Mouse (Mus musculus) midbrain, postnatal 0 days (tissue): ENCODE results near the gene Ahcyl1. TPM values are rescaled to one million over a fixed set of nuclear protein-coding genes. Genes with fewer than 3 reads are reported as not detected.
"Not testable (repeated sequence)": the region's sequence is repeated elsewhere in the genome, so short reads cannot be mapped to it uniquely, and the experiment has no call there.

Source experiments
- ATAC-seq: fragments of 200-750 bp; cut with Nextera tagmentation; 2 replicates; pipeline ENCODE4 v1.8.0; 2017; ENCODE audit warnings: moderate number of reproducible peaks, mild to moderate bottlenecking, moderate TSS enrichment, moderate library complexity; ENCODE audit not compliant: low FRiP score
- DNase-seq: peaks from one replicate; pipeline ENCODE4 v3.0.0-alpha.2; 2015; ENCODE audit warnings: low spot score
- H3K27ac ChIP-seq: fragments of 300-500 bp; sonication (generic); 2 replicates; pipeline ENCODE4 v1.5.1; 2014; ENCODE audit warnings: low read depth, mild to moderate bottlenecking, low read length, mixed read lengths
- H3K27me3 ChIP-seq: fragments of 300-500 bp; sonication (generic); 2 replicates; pipeline ENCODE4 v1.6.1; 2014; ENCODE audit warnings: low read length, control low read depth, mixed read lengths; ENCODE audit not compliant: insufficient read depth
- H3K36me3 ChIP-seq: fragments of 300-500 bp; sonication (generic); 2 replicates; pipeline ENCODE4 v1.6.1; 2014; ENCODE audit warnings: low read length, control low read depth, mixed read lengths; ENCODE audit not compliant: insufficient read depth
- H3K4me1 ChIP-seq: fragments of 300-500 bp; sonication (generic); 2 replicates; pipeline ENCODE4 v1.6.1; 2014; ENCODE audit warnings: mild to moderate bottlenecking, control low read depth, antibody characterized with exemption, low read length, mixed read lengths; ENCODE audit not compliant: insufficient read depth
- H3K4me2 ChIP-seq: fragments of 300-500 bp; sonication (generic); 2 replicates; pipeline ENCODE4 v1.6.1; 2014; ENCODE audit warnings: low read depth, mild to moderate bottlenecking, low read length, mixed read lengths; ENCODE audit not compliant: poor library complexity, severe bottlenecking
- H3K4me3 ChIP-seq: fragments of 300-500 bp; sonication (generic); 2 replicates; pipeline ENCODE4 v1.5.1; 2014; ENCODE audit warnings: low read depth, mild to moderate bottlenecking, low read length, moderate library complexity
- H3K9ac ChIP-seq: fragments of 300-500 bp; sonication (generic); replicated peaks from 2 replicates; pipeline ENCODE4 v1.6.1; 2014; ENCODE audit warnings: mild to moderate bottlenecking, low read length, moderate library complexity, mixed read lengths; ENCODE audit not compliant: poor library complexity, severe bottlenecking
- H3K9me3 ChIP-seq: fragments of 300-500 bp; sonication (generic); 2 replicates; pipeline ENCODE4 v1.6.1; 2016; ENCODE audit warnings: low read length, control low read depth
- CTCF ChIP-seq: IDR thresholded peaks from 2 replicates; pipeline ENCODE4 v1.5.1; 2016; ENCODE audit warnings: antibody characterized with exemption, mild to moderate bottlenecking
- WGBS: fragments of 180-500 bp; shearing (Covaris S2); extraction: QIAGEN DNeasy Blood & Tissue Kit; methylation state at CpG from one replicate; pipeline ENCODE4 v1.1.7; 2014; 5-methylcytosine and 5-hydroxymethylcytosine counted together
- polyA plus RNA-seq: library from polyadenylated mRNA; unstranded; fragments of >200 nt; fragmentation: Nextera tagmentation; extraction: Ambion mirVana; gene quantifications from 2 replicates; pipeline ENCODE4 v1.2.1, GENCODE M21; 2015
- total RNA-seq: library from RNA; depleted of rRNA; stranded (reverse); fragments of >200 nt; gene quantifications from 2 replicates; pipeline ENCODE4 v1.2.3, GENCODE M21; 2014

The Ahcyl1 gene
- total and polyA plus RNA-seq, 2 experiments from 2014 or later, result 65.9 to 111 TPM

GRCm38 (mm10) chr3:107656151-107656550 is 40.2 kb downstream of the Ahcyl1 start:
- peaks cover 7% of the 10 kb centered on the region; the same call in 1 of the 2 replicates for H3K36me3 ChIP-seq
- TF ChIP-seq CTCF, result no peak
- H3K4me2 ChIP-seq, result no peak overlapping the region
- no peak overlapping the region for H3K27ac ChIP-seq
- no peaks in the 10 kb centered on the region for H3K27me3 ChIP-seq
- ATAC-seq (no peak), DNase-seq (no peak)
- no peaks in the 10 kb centered on the region for H3K4me1 ChIP-seq
- H3K9ac ChIP-seq, result no peak overlapping the region
- WGBS, result 90% methylated on average over 2 of the region's 2 CpGs
- no peaks in the 10 kb centered on the region for H3K9me3 ChIP-seq
- no peak overlapping the region for H3K4me3 ChIP-seq

DNA sequence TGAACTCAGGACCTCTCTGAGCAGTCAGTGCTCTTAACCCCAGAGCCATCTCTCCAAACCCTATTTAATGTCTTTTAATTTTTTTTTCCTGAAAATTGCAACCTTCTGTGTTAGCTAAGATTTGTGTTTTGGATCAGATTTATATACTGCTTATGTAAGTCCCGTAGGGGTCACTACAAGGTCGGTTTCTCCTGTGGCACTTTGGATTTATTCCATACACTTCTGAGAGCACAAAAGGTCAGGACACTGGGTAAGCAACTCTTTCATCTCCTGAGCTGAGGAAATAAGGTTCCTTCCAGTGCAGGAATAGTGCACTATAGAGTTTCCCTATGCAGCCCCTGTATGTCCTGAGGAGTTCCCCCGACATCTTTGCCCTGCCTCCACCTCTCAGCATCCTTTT is 40.9 kb downstream of the Ahcyl1 start:
- DNase-seq (no peak), ATAC-seq (no peak)
- Histone ChIP-seq H3K27ac (no peak overlapping the region), H3K27me3 (no peaks in the 10 kb centered on the region), H3K4me1 (no peaks in the 10 kb centered on the region), H3K9ac (no peak overlapping the region), H3K4me3 (no peak overlapping the region), H3K4me2 (no peak overlapping the region), H3K9me3 (no peaks in the 10 kb centered on the region), H3K36me3 (0 out of 2 replicates have a peak, but pooled peaks cover 2% of the 10 kb centered on the region)
- no peak for TF ChIP-seq CTCF
- 78% methylated on average over 3 of the region's 3 CpGs for WGBS

- H3K4me3 ChIP-seq, result no peak overlapping the region
- H3K27me3 ChIP-seq, result no peaks in the 10 kb centered on the region
- no peak overlapping the region for H3K4me2 ChIP-seq
- no peak overlapping the region for H3K27ac ChIP-seq
- 80% methylated on average over 3 of the region's 3 CpGs for WGBS
- H3K36me3 ChIP-seq, result no peaks in the 10 kb centered on the region
- H3K9ac ChIP-seq, result no peak overlapping the region
- no peaks in the 10 kb centered on the region for H3K9me3 ChIP-seq
- ATAC-seq (no peak), DNase-seq (no peak)
- H3K4me1 ChIP-seq, result no peaks in the 10 kb centered on the region
- no peak for TF ChIP-seq CTCF
These were observed 41.5 kb downstream of the Ahcyl1 start for GRCm38 (mm10) chr3:107654861-107655260.

DNA sequence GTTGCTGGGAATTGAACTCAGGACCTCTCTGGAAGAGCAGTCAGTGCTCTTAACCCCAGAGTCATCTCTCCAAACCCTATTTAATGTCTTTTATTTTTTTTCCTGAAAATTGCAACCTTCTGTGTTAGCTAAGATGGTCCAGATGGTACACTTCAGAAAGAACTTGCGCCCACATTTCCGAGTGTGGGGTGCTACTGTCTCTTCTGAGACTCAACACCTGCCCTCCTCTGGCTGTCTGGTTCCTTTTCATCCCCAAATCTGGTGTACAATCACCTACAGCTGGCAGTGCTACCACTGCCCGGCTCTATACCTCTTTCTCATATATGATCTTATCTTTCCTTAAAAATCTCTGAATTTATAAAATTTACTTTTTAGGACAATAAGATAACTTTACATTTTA is 43.4 kb downstream of the Ahcyl1 start:
- Histone ChIP-seq H3K4me2 (no peak overlapping the region), H3K4me1 (no peaks in the 10 kb centered on the region), H3K9me3 (no peaks in the 10 kb centered on the region), H3K9ac (no peak overlapping the region), H3K36me3 (no peaks in the 10 kb centered on the region), H3K27me3 (no peaks in the 10 kb centered on the region), H3K4me3 (no peak overlapping the region), H3K27ac (no peak overlapping the region)
- no peak for DNase-seq
- no peak for ATAC-seq
- 96% methylated on average over 3 of the region's 3 CpGs for WGBS
- no peak for TF ChIP-seq CTCF

DNA sequence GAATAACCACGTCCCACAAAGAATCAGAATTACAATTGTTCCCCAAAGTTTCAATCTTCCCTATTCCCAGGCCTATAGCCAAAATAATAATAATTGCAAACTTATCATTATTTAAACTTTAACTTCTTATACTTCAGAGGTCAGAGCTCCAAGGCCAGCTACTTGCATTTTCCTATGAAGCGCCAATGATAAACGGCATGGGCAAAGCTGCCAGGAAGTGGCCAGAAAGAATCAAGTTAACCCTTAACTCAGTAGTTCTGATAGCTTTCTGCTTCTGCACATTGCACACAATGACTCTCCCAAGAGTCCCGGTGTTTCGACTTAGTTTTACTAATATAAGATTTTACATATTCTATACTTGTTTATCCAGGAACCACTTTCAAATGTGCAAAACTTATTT is 46.1 kb downstream of the Ahcyl1 start:
- H3K9ac ChIP-seq, H3K36me3 ChIP-seq, H3K27ac ChIP-seq, ATAC-seq, H3K27me3 ChIP-seq, H3K4me1 ChIP-seq, H3K9me3 ChIP-seq, H3K4me2 ChIP-seq, H3K4me3 ChIP-seq, DNase-seq: not testable (repeated sequence)
- WGBS, result 82% methylated on average over 5 of the region's 5 CpGs

GRCm38 (mm10) chr3:107646947-107647346 is 49.4 kb downstream of the Ahcyl1 start:
- H3K9ac ChIP-seq, result no peak overlapping the region
- TF ChIP-seq CTCF, result no peak
- WGBS, result 93% methylated on average over 3 of the region's 3 CpGs
- no peak overlapping the region for H3K4me2 ChIP-seq
- H3K4me3 ChIP-seq, result no peak overlapping the region
- ATAC-seq (no peak), DNase-seq (no peak)
- no peaks in the 10 kb centered on the region for H3K36me3 ChIP-seq
- no peaks in the 10 kb centered on the region for H3K9me3 ChIP-seq
- no peaks in the 10 kb centered on the region for H3K4me1 ChIP-seq
- H3K27me3 ChIP-seq, result no peaks in the 10 kb centered on the region
- H3K27ac ChIP-seq, result no peak overlapping the region
